Mouse (Mus musculus) erythroid progenitor cell, adult 5-6 weeks (primary cell): ENCODE measurements around the gene Prmt9. TPM values are rescaled to one million over a fixed set of nuclear protein-coding genes. Genes with fewer than 3 reads are reported as not detected.

ENCODE experiments used
- ATAC-seq: replicated peaks from 2 replicates; pipeline ENCODE4 v1.8.0; 2016; ENCODE audit warnings: moderate number of reproducible peaks, mild to moderate bottlenecking, moderate TSS enrichment, inconsistent platforms; ENCODE audit not compliant: poor library complexity, low FRiP score, severe bottlenecking
- total RNA-seq, 2 experiments: library from RNA; stranded (forward) in 1 of 2; stranded (reverse) in 1 of 2; fragments of 150-400 nt in 1 of 2; fragments of 186-747, 209-891 nt in 1 of 2; gene quantifications; 2 replicates each; pipeline versions ENCODE4 v1.2.3 to v1.2.4; 2015 to 2017; ENCODE audit warnings: low replicate concordance in 2 of 2

Gene Prmt9
- total RNA-seq (2015; ENCODE audit: low replicate concordance): 5.0 and 9.6 TPM in 2 replicates
- 3.9 and 5.6 TPM in 2 replicates for total RNA-seq (2017; ENCODE audit: low replicate concordance)

DNA sequence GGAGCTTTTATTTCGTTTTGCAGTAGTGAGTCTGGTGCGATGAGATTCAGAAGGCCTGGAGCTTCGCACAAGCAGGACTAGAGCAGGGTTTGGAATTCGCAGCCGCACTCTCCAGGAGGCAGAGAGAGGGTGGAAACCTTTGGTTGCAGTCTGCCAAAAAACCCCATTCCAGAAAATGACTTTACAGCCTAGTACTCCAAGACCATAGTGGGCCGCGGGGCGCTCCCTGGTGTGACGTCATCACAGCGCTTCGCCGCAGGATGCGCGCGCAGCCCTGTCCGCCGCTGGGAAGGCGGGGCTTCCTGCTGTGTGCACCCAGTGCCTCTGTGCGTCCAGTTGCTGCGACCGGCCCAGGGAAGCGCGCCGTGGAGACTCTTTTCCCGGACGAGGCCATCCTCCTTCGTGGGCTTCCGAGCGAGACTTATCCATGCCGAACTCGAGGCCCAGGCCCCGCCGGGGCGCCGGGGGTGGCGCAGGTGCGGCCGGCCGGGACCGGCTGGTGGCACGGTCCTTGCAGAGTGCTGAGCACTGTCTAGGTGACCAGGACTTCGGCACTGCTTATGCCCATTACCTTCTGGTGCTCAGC lies at the start of gene Prmt9:
Prmt9 (plus strand) TSS at position 277 of the 586 bp plus-strand sequence.
- peak; percentile 96 for ATAC-seq

DNA sequence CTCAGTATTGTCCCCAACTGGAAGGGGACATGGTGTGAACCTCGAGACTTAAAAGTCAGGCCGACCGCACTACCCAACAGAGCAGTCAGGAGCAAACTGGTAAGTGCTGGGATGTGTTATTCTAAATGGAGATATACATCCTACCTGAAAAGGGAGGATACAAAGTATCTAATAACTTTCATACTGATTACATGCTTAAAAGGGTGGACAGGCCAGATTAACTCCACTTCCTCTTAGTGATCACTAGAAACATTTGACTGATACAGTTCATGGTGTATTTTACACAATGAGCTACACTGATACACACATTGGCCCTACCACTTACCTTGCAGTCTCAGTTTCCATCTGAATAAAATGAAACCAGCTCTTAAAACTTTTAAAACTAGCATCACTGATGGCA lies 48.9 kb upstream of the Prmt9 start:
- ATAC-seq: no peak

DNA sequence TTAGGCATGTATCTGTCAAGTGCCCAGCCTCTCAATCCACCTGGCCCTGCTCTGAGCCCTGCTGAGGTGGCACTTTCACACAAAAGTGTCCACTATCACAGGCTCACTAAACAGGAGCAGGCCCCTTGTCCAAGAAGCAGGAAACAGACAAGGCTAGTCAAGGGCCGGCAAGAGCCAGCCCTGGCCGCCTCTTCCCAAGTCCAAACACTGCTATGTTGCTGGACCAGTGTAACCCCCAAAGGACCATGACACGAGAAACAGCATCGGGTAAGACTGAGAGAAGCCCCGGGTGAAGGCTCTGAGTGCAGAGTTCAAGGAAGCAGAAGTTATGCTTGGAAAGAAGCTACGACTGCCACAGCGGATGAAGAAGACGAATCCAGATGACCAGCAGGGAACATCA lies 48.1 kb upstream of the Prmt9 start:
- no peak; the same call in 1 of the 2 replicates for ATAC-seq

DNA sequence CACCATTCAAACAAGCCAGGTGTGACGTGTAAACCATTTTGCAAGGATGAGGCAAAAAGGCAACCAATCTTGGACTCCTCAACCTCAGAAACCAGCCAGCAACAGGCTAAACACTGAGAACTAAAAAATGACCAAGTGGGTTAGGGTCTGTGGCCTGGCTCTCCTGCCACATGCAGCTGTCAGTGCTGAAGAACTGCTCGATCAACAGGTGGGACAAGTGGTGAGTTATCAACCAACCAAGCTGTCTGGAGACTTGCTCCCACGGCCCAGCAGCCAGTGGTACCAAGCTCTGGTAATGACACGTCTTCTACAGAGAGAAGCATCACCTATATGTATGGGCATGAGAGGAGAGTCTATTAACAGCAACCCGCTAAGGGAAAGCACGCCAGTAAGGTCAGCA lies 46.6 kb upstream of the Prmt9 start:
- ATAC-seq: no peak

DNA sequence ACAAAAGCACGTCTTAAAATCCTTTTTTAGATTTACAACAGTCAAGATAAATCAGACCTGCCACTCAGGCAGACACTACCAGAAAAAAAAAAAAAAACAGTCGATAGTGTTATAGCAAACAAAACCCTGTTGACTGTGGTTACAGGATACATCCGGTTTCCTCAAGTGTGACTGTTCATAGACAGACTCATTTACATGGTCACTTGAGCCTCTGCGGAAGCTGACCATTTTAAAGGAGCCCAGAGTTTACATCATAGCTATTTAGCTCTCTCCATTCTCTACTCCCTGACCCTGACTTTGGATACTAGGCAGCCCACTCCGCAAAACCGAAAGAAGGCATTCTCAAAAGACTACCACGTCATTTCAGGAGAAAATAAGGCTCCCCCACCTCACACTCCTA lies 42.7 kb upstream of the Prmt9 start:
- ATAC-seq: no peak

DNA sequence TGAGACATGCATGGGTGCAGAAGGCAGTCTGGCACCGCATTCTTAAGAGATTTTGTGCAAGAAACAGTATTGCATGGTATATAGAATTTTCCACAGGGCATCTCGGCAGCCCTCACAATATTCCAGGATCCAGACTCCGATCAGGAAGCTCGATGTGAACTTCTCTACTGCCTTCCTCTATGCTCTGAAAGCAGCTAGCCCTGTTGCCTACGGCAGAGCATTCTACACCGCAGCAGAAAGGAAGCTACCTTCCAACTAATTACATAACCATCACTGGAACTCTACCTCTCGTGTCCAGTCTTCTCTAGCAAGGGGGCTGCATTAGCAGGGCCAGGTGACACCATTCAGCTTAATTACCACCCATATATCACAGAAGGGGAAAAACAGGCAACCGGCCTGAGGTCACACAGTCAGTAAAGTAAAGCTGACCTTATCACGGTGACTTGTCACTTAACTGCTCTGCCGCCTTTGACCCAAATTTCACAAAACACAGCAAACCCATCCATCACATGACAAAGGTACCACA lies 41.6 kb upstream of the Prmt9 start:
- no peak for ATAC-seq

DNA sequence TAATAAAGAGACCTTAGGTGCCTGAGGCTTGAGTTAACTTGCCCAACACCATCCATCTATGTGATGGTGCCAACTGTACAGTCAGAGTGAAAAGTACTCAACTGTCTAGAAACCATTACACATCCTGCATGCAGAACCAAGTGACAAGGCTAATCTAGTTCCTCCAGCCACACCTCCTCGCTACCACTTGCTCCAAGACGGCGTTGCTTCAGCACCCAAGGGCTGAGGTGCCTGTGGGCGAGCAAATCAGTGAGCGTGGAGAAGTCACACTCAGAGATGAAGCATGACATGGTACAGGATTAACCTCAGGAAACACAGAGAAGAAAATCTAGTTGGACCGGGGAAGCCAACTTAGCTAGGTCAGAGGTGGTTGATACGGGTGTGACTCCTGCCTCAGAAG lies 40.2 kb upstream of the Prmt9 start:
- no peak for ATAC-seq

DNA sequence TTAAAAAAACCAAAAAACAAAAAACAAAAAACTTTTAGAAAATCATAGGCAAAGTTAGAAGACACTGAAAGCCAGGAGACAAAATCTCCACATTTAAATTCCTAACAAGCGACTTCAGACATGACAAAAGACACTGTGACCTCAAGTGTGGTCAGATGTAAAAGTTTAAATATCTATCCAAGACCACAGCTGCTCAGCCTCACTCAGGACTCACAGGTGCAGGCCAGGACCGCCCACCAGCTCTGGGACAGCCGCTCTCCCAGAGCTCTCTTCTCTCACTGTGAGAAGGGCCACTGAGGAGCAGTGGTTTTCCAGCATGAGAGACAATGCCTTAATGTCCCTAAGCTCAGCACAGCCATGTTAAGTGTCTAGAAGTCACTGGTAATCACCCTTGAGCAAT lies 38.8 kb upstream of the Prmt9 start:
- no peak for ATAC-seq

DNA sequence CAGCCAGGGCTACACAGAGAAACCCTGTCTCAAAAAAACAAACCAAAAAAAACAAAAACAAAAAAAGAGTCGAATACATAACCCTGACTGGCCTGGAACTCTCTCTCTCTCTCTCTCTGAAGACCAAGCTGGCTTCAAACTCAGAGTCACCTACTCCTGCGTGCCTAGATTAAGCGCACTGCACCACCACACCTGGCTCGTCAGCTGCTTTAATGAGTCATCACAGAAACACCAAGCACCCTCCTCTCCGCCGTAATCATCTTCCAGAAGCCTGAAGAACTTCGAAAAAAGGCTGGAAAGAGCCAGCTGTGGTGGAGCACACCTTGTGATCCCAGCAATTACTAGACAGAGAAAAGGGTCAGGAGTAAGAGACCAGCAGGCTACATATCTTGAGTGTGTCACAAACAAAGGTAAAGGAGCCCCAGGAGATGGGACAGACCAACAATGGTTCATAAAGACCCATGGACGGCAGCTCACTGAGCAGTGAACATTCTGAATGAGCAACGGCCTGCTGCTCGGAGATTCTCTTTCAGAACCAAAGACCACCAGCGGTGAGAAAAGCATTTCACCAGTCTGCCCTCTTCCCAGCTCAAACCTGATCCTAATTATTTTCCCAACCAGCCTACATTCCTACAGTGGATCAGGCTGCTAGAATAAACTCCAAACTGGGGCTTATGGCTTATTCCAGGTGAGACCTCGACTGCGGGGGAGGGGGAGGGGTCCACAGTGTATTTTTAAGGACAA lies 37.3 kb upstream of the Prmt9 start:
- no peak for ATAC-seq

DNA sequence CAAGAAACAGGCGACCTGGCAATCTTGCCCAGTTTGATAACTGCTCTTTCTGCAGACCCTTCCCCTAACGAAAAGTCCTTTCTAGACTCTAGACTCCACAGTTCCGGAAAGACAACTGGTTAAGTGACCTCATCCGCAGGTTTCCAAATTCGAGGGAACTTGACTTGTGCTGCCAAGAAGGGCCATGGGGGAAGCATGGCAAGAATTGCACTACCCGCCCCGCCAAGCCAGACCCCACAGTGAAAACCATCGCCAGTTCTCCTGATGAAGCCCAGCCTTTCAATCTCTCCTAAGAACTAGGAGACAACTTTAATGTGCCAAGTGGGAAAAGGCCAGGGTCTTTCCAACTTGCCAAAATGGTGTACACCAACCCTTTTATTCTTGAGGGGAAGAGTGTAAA lies 34.0 kb upstream of the Prmt9 start:
- no peak for ATAC-seq

DNA sequence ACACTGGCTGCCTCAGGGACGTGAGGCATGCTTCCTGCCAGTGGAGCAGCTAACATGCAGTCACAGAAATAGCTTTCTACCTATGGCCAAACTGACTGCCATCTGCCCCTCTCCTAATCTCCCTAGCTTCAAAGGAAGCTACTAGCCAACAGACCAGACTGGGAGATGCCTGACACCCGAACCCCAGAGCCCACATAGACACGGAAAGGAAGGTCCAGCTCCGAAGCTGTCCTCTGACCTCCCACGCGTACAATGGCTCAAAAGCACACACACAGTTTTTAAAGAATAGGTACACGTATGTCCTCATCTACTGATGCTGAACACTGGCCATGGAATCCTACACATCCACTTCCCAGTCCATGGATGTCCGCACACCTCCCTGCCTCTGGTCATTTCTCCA lies 33.4 kb upstream of the Prmt9 start:
- ATAC-seq: no peak

DNA sequence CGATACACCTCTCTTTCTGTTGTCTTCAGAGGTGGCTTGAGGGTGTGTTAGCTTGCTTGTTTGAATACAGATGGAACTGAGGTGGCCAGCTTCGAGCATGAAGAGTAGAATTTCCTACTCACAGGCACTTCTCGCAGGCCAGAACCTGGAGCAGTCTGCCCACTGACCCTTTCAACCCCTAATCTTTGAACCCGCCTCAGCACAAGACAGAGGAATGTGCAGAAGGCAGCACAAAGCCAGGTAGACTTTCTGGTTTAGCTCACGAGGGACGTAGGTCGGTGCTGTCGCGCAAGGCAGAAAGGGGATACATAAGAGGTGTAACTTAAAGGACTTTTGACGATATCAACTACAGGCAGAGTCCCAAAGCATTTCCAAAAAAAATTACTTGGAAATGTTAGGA lies 32.4 kb upstream of the Prmt9 start:
- ATAC-seq: no peak

DNA sequence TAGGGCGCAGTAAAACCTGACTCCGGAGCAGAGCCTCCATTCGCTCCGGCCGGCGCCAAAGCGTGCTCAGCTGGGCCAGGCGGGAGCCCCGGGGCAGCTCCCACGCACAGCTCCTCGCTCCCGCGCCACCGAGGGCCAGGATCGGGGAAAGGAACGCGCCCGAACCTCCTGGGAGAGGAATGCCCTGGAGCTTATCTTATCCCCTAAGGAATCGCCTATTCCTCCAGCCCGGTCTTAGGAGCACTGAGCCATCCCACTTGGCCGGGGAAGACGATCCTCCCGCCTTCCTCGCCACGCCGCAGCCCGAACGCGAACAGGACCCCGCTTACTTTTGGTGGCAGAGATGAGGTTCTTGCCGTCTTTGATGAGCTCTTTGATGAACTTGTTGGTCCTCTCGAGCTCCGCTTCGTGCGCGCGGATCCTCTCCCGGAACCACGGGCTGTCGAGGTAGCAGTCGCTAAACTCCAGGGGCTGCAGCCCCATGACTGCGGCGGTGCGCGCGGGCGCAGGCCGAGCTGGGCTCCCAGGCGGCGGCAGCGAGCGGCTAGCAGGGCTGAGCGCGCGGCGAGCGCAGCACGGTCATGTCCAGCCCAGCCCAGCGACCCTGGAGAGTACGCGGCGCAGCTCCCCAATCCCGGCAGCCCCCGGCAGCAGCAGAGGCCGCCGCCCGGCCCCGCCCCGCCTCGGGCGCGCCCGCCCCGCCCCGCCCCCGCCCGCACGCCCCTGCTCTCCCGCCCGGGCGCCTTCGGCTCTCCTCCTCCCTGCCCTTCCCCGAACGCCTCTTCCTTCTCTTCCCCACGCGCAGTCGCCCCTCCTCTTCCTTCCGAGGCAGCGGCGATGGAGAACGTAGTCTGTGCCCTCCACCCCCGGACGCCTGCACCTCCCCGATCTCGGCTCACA lies 31.6 kb upstream of the Prmt9 start, which contains the start of gene Arhgap10:
Arhgap10 (minus strand) TSS at position 653 of the 900 bp plus-strand sequence.
- peak; percentile 61 for ATAC-seq

DNA sequence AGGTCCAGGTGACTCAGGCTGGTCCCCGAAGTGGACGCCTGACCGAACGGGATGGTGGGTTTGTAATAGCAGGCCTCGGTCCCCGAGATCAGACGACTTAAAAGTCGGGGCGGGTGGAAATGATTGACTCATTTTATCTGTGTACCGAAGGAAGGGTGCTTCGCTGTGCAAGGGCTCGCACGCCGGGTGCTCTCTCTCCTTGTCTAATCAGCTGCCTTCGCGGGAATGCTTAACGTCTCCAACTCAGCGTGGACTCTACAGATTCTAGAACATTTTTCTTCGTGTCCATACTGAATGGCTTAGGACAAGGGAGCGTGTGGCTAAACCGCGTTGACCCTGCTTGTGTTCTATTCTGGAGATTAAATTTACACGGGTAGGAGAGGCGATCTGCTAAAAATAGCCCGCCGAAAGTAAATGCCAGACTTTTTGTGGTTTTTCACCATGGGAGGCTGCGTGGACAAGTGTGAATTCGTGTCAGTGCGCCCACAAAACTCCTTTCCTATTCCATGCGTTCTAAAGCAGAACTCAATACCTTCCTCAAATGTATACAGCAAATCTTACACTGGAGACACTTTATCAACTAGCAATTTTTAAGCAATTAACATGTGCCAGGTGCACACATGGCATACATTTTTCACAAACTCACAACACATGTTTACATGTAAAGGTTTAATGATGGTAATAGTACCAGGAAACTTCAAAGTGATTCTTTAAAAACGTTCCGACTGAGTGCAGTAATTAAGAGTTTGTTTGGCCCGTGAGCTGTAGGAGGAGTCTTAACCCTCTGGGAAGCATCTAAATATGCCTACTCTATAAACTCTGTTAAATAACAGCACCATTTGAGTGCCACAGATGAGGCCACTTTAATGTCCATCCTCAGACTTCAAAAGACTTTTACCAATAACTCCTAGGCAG lies 30.7 kb upstream of the Prmt9 start:
- no peak for ATAC-seq

DNA sequence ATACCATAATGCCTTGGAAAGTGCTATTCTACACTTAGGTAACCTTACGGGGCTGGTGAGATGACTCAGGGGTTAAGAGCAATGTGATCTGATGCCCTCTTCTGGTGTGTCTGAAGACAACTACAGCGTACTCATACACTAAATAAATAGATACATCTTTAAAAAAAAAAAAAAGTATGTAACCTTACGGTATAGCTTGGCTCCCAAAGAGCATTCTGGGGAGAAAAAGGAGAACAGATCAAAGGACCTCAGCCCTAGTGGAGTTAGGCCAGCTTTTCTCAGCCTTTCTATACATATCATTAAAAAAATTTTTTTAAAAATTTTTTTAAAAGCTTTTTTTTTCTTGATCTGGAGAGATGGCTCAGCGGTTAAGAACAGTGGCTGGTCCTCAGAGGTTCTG lies 28.6 kb upstream of the Prmt9 start:
- ATAC-seq: no peak

DNA sequence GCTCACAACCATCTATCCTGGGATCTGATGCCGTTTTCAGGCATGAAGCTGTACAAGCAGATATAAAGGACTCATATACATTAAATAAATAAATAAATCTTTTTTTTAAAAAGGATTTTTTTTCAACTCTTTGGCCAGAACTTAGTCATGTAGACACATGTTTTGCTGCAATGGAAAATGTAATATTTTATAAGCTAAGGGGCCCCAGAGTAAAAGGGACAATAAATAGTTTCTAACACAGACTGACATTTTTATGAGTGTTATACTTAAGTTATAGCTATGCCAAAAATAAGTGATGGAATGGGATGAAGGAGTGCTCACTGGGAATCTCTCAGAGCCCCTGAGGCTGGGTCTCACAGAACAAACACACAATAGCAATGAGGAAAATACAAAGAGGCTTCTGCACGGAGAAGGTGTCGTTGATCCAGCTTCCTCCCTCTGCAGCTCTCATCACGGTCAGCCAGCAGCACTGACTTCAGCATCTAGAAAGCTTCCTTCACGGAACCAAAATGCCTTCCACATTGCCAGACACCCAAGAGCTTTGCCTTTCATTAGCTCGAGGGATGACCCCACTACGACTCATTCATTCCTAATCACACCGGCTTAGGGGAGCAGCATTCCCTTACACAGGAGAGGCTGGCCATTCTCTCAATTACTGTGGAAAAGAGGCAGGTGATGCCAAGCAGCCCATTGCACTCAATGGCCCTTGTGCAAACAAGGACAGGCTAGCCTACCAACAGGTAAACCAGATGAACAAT lies 28.0 kb upstream of the Prmt9 start:
- ATAC-seq: no peak

DNA sequence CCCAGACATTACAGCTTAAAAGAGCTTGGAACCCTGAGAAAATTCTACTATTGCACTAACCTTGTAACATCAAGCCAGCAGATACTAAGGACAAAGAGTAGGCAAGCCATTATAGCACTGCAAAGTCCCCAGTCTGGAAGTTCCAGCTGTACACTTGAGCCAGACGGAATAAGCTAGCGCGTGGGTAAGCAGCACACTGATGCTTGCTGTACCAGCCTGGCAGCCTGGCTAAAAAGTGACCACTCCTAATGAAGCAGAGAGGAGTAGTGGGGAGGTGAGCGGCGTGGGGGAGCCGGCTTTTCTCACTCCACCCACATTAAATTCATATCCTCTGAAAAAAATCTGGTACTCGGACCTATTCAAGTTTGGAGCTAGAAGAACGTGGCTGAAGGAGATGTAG lies 26.2 kb upstream of the Prmt9 start:
- no peak for ATAC-seq

DNA sequence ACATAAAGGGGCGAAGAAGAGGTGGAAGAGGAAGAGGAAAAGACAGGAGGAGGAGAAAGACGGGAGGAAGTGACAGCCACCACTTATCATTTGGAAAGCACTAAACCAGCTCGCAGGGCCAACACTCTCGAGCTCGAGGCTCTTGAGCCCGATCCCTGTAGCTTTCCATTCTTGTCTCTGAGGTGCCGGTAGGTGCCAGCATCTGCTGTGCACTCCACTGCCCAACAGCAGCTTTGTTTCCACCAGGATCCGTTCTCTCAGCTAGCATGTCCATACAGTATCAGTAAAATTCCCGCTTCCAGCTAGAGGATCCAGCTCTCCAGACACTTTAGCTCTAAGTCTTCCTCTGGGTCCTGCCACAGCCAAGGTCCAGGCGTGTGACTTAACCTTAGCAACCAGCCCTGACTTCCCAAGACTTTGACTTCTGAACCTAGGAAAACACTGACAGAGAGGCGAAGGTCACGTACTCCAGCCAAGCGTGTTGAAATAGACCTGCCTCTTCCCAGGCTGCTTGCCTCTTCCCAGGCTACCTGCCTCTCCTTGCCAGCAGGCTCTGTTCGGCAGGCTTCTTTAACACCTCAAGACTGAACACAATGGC lies 25.1 kb upstream of the Prmt9 start:
- ATAC-seq: no peak
